ENCODE assay signal across 8 mouse cellular contexts in the genomic region with DNA sequence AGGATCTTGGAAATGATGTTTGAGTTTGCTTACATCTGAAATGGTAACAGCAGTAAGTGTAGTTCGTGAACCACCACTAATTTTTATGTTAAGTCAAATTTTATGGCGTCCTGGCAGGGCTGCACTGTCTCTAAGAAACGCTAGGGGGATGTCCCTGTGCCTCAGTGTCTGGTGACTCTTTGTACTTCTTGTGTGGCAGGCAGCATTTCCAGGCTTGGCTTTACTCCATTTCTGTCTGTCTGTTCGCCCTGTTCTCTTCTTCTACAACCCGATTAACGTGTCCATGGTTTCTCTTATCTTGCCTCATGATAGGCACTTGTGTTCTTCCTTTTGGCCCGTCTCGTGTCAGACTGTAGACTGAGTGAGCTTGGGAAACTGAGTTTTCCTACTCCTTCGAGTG. TPM values are rescaled to one million over a fixed set of nuclear protein-coding genes. Genes with fewer than 3 reads are reported as not detected.
DNase-seq lines count a peak whose midpoint lies in the region; ATAC-seq and TF ChIP-seq lines count a peak whose summit lies in the region.

No protein-coding gene starts in this region.

- TF ChIP-seq POLR2A in CH12.LX (IDR thresholded peaks at IDR 0.05; ENCODE audit: low read depth, low read length), result no peak

- H3K36me3 ChIP-seq in hindbrain, embryonic 14.5 days (replicated peaks; ENCODE audit: control insufficient read depth, insufficient read depth), result 0 out of 2 replicates have a peak, but pooled peaks cover 2% of the 10 kb centered on the region
- H3K36me3 ChIP-seq in hindbrain, embryonic 10.5 days, result peaks cover 25% of the 10 kb centered on the region
- H3K36me3 ChIP-seq in CH12.LX (replicated peaks in 1 of 2; ENCODE audit: control insufficient read depth in 1 of 2, insufficient read depth in 1 of 2, low read length in 1 of 2), result peaks cover under 1 to 22% of the 10 kb centered on the region in 2 experiments
- H3K36me3 ChIP-seq in liver, postnatal 0 days (replicated peaks; ENCODE audit: insufficient read depth, low read length), result no peaks in the 10 kb centered on the region

- H3K4me1 ChIP-seq in hindbrain, embryonic 14.5 days (replicated peaks; ENCODE audit: control insufficient read depth, insufficient read depth, low read length), result 0 out of 2 replicates have a peak, but pooled peaks cover 8% of the 10 kb centered on the region
- H3K4me1 ChIP-seq in hindbrain, embryonic 10.5 days (replicated peaks), result 0 out of 2 replicates have a peak, but pooled peaks cover 8% of the 10 kb centered on the region
- peaks cover 2 to 47% of the 10 kb centered on the region in 2 experiments; a peak in 3 of 4 replicates for H3K4me1 ChIP-seq in CH12.LX (ENCODE audit: control insufficient read depth in 1 of 2, insufficient read depth in 2 of 2)
- H3K4me1 ChIP-seq in liver, postnatal 0 days (ENCODE audit: insufficient read depth), result peaks cover 14% of the 10 kb centered on the region; the same call in 1 of the 2 replicates

- in situ Hi-C loops in CH12.LX (cut with MboI; ENCODE audit: low pct_ligation_motif_present, low pct_unique_long_range_greater_than_20kb, low sequenced_read_pairs), result no loop called here

- dilution Hi-C loops in CH12.LX (cut with MboI; ENCODE audit: extremely low pct_ligation_motif_present, extremely low pct_unique_long_range_greater_than_20kb, low sequenced_read_pairs), result no loop called here

- no peak overlapping the region for H3K9ac ChIP-seq in hindbrain, embryonic 14.5 days
- no peak overlapping the region for H3K9ac ChIP-seq in CH12.LX (ENCODE audit: insufficient read depth, low read depth)
- H3K9ac ChIP-seq in liver, postnatal 0 days (replicated peaks), result no peak overlapping the region

- DNase-seq in hindbrain, embryonic 14.5 days (ENCODE audit: low spot score), result peak; percentile 46
- DNase-seq in hindbrain, embryonic 10.5 days (ENCODE audit: low spot score), result no peak
- peak; percentile 45 for DNase-seq in CH12.LX (ENCODE audit: extremely low read depth)
- DNase-seq in ZHBTc4 (ENCODE audit: low read depth, low spot score), result peak; percentile 65
- DNase-seq in liver, postnatal 0 days, result no peak
- no peak for DNase-seq in gastrocnemius, postnatal 4 days (ENCODE audit: low spot score in 2 of 2)
- DNase-seq in kidney, postnatal 14 days, result no peak
- no peak for DNase-seq in adrenal gland, postnatal 25 days

- no peak overlapping the region for H3K27ac ChIP-seq in hindbrain, embryonic 14.5 days
- no peak overlapping the region for H3K27ac ChIP-seq in hindbrain, embryonic 10.5 days
- no peak overlapping the region for H3K27ac ChIP-seq in CH12.LX (ENCODE audit: insufficient read depth, low read depth)
- H3K27ac ChIP-seq in liver, postnatal 0 days (ENCODE audit: low read depth), result no peak overlapping the region

- H3K4me3 ChIP-seq in hindbrain, embryonic 14.5 days (replicated peaks; ENCODE audit: low read length), result no peak overlapping the region
- H3K4me3 ChIP-seq in hindbrain, embryonic 10.5 days, result no peak overlapping the region
- no peak overlapping the region for H3K4me3 ChIP-seq in CH12.LX (replicated peaks in 1 of 3; ENCODE audit: low read depth in 2 of 3, low read length in 2 of 3, poor library complexity in 1 of 3)
- no peak overlapping the region for H3K4me3 ChIP-seq in liver, postnatal 0 days (ENCODE audit: low read depth, low read length)

- peak; percentile 56 to 59 for TF ChIP-seq CTCF in CH12.LX (conservative IDR thresholded peaks at IDR 0.05 in 1 of 2, IDR thresholded peaks at IDR 0.05 in 1 of 2; ENCODE audit: low read depth in 2 of 2, low read length in 2 of 2)
- peak; percentile 56 for TF ChIP-seq CTCF in liver, postnatal 0 days (IDR thresholded peaks at IDR 0.05; ENCODE audit: low read depth)

- 60% methylated on average over 9 of the region's 9 CpGs for WGBS in hindbrain, embryonic 14.5 days
- WGBS in hindbrain, embryonic 10.5 days, result 78% methylated on average over 9 of the region's 9 CpGs
- WGBS in liver, postnatal 0 days (ENCODE audit: insufficient replicate concordance), result 51% methylated on average over 9 of the region's 9 CpGs

- no peak for TF ChIP-seq EP300 in CH12.LX (IDR thresholded peaks at IDR 0.05; ENCODE audit: low read length)
- no peak for TF ChIP-seq EP300 in liver, postnatal 0 days (IDR thresholded peaks at IDR 0.05; ENCODE audit: low read depth)

- no peak overlapping the region for H3K4me2 ChIP-seq in hindbrain, embryonic 14.5 days (replicated peaks)
- H3K4me2 ChIP-seq in CH12.LX (ENCODE audit: insufficient read depth, low read depth, poor library complexity, severe bottlenecking), result no peak overlapping the region
- no peak overlapping the region for H3K4me2 ChIP-seq in liver, postnatal 0 days (ENCODE audit: low read depth, low read length)

- no peak for ATAC-seq in hindbrain, embryonic 14.5 days (ENCODE audit: low FRiP score)
- ATAC-seq in liver, postnatal 0 days, result peak; percentile 47; the same call in 1 of the 2 replicates

- H3K27me3 ChIP-seq in hindbrain, embryonic 14.5 days (ENCODE audit: control insufficient read depth, insufficient read depth, low read length), result no peaks in the 10 kb centered on the region
- no peaks in the 10 kb centered on the region for H3K27me3 ChIP-seq in hindbrain, embryonic 10.5 days (ENCODE audit: insufficient read depth, poor library complexity, severe bottlenecking)
- no peaks in the 10 kb centered on the region for H3K27me3 ChIP-seq in CH12.LX (replicated peaks)
- no peaks in the 10 kb centered on the region for H3K27me3 ChIP-seq in liver, postnatal 0 days (ENCODE audit: insufficient read depth, low read length)

- H3K9me3 ChIP-seq in hindbrain, embryonic 14.5 days (ENCODE audit: control insufficient read depth, low read length), result no peaks in the 10 kb centered on the region
- H3K9me3 ChIP-seq in hindbrain, embryonic 10.5 days, result no peaks in the 10 kb centered on the region
- no peaks in the 10 kb centered on the region for H3K9me3 ChIP-seq in CH12.LX (replicated peaks; ENCODE audit: low read length)
- H3K9me3 ChIP-seq in liver, postnatal 0 days (ENCODE audit: low read length), result no peaks in the 10 kb centered on the region

- TF ChIP-seq RAD21 in CH12.LX (IDR thresholded peaks at IDR 0.05; ENCODE audit: low read depth, low read length), result no peak

- H3K79me2 ChIP-seq in CH12.LX (replicated peaks; ENCODE audit: control insufficient read depth, extremely low read depth, insufficient read depth, poor library complexity, severe bottlenecking), result peaks cover 45% of the 10 kb centered on the region

TF ChIP-seq in CH12.LX, 34 proteins besides CTCF, POLR2A, EP300 and RAD21:
- no peak for TF ChIP-seq ZKSCAN1 (IDR thresholded peaks at IDR 0.05; ENCODE audit: borderline replicate concordance, low read depth, low read length)
- no peak for TF ChIP-seq BHLHE40 (IDR thresholded peaks at IDR 0.05; ENCODE audit: low read depth, low read length)
- TF ChIP-seq ELF1 (IDR thresholded peaks at IDR 0.05; ENCODE audit: low read depth, low read length), result no peak
- no peak for TF ChIP-seq ZMIZ1 (IDR thresholded peaks at IDR 0.05; ENCODE audit: low read depth, low read length)
- TF ChIP-seq GABPA (IDR thresholded peaks at IDR 0.05; ENCODE audit: insufficient replicate concordance, low read depth, low read length), result no peak
- no peak for TF ChIP-seq MEF2A (IDR thresholded peaks at IDR 0.05; ENCODE audit: borderline replicate concordance, low read depth, low read length)
- no peak for TF ChIP-seq ETS1 (conservative IDR thresholded peaks at IDR 0.05; ENCODE audit: low read depth, low read length)
- no peak for TF ChIP-seq RCOR1 (conservative IDR thresholded peaks at IDR 0.05; ENCODE audit: low read depth, low read length)
- no peak for TF ChIP-seq JUN (IDR thresholded peaks at IDR 0.05; ENCODE audit: insufficient read depth, low read depth, low read length)
- no peak for TF ChIP-seq TCF12 (IDR thresholded peaks at IDR 0.05; ENCODE audit: low read depth, low read length)
- no peak for TF ChIP-seq MAX (IDR thresholded peaks at IDR 0.05; ENCODE audit: low read length)
- no peak for TF ChIP-seq HCFC1 (IDR thresholded peaks at IDR 0.05; ENCODE audit: low read depth, low read length)
- TF ChIP-seq NELFE (IDR thresholded peaks at IDR 0.05; ENCODE audit: low read depth, low read length), result no peak
- no peak for TF ChIP-seq IRF4 (IDR thresholded peaks at IDR 0.05; ENCODE audit: low read depth, low read length)
- TF ChIP-seq CHD2 (IDR thresholded peaks at IDR 0.05; ENCODE audit: low read length), result no peak
- no peak for TF ChIP-seq USF2 (conservative IDR thresholded peaks at IDR 0.05; ENCODE audit: low read depth, low read length)
- TF ChIP-seq E2F4 (IDR thresholded peaks at IDR 0.05; ENCODE audit: insufficient replicate concordance, low read depth, low read length), result no peak

RNA-seq across cellular contexts. Expression of a gene that starts 11.4 kb away (rescaled TPM):
- 38.0 and 39.7 TPM in 2 replicates for polyA plus RNA-seq in hindbrain, embryonic 14.5 days (2014; fragmentation: Nextera tagmentation; extraction: Ambion mirVana)
- 17.3 and 17.9 TPM in 2 replicates for polyA plus RNA-seq in hindbrain, embryonic 10.5 days (2016; fragmentation: Nextera tagmentation; extraction: Ambion mirVana)
- total RNA-seq in CH12.LX (2012; rRNA removed) (36.1 and 39.8 TPM in 2 replicates), CH12.LX (2014; rRNA removed) (45.7 and 51.3 TPM in 2 replicates)
- 21.0 and 27.0 TPM in 2 replicates for polyA plus RNA-seq in CH12.LX (2012; ENCODE audit: insufficient read length, low read depth)
- polyA plus RNA-seq in liver, postnatal 0 days (2015; fragmentation: Nextera tagmentation; extraction: Ambion mirVana), result 9.3 and 9.8 TPM in 2 replicates
- total RNA-seq in gastrocnemius, postnatal 4 days (2021), result 10 to 100 TPM; 20.4 to 25.7 TPM
- 22.6 and 22.7 TPM in 2 replicates for total RNA-seq in adrenal gland, postnatal 25 days (2021)

RNA-seq across cellular contexts. Expression of a gene that starts 37.4 kb away (rescaled TPM):
- polyA plus RNA-seq in hindbrain, embryonic 14.5 days (2014; fragmentation: Nextera tagmentation; extraction: Ambion mirVana), result 5.5 and 6.0 TPM in 2 replicates
- polyA plus RNA-seq in hindbrain, embryonic 10.5 days (2016; fragmentation: Nextera tagmentation; extraction: Ambion mirVana), result 0.85 and 2.0 TPM in 2 replicates
- total RNA-seq in CH12.LX (2012; rRNA removed), result 0.04 TPM in 1 of 2 replicates, not detected in the other
- not detected in 2 replicates for total RNA-seq in CH12.LX (2014; rRNA removed)
- not detected in 2 replicates for polyA plus RNA-seq in CH12.LX (2012; ENCODE audit: insufficient read length, low read depth)
- polyA plus RNA-seq in liver, postnatal 0 days (2015; fragmentation: Nextera tagmentation; extraction: Ambion mirVana), result 0.31 and 0.44 TPM in 2 replicates
- under 1 TPM; 0.23 to 0.47 TPM for total RNA-seq in gastrocnemius, postnatal 4 days (2021)
- total RNA-seq in adrenal gland, postnatal 25 days (2021), result 0.82 TPM in 1 of 2 replicates, not detected in the other

RNA-seq across cellular contexts. Expression of a gene that starts 38.2 kb away (rescaled TPM):
- not detected in 2 replicates for polyA plus RNA-seq in hindbrain, embryonic 14.5 days (2014; fragmentation: Nextera tagmentation; extraction: Ambion mirVana)
- polyA plus RNA-seq in hindbrain, embryonic 10.5 days (2016; fragmentation: Nextera tagmentation; extraction: Ambion mirVana), result not detected in 2 replicates
- total RNA-seq in CH12.LX (2012; rRNA removed) (1.0 and 1.4 TPM in 2 replicates), CH12.LX (2014; rRNA removed) (1.2 and 2.3 TPM in 2 replicates)
- polyA plus RNA-seq in CH12.LX (2012; ENCODE audit: insufficient read length, low read depth), result 2.2 and 2.6 TPM in 2 replicates
- not detected in 2 replicates for polyA plus RNA-seq in liver, postnatal 0 days (2015; fragmentation: Nextera tagmentation; extraction: Ambion mirVana)
- total RNA-seq in gastrocnemius, postnatal 4 days (2021), result under 1 TPM; 0.31 to 0.52 TPM
- not detected in 2 replicates for total RNA-seq in adrenal gland, postnatal 25 days (2021)

Comparison
In these comparisons a context has a peak if more than half of its experiments do, and no peak if none do; other contexts are left out.
1. DNase-seq: peak in hindbrain, embryonic 14.5 days (single experiment), CH12.LX (single experiment) and ZHBTc4 (single experiment); none in hindbrain, embryonic 10.5 days (single experiment), liver, postnatal 0 days (single experiment), gastrocnemius, postnatal 4 days (0 of 2), kidney, postnatal 14 days (single experiment) and adrenal gland, postnatal 25 days (single experiment).